ENCODE assay signal across 18 mouse cellular contexts in genomic region chr6:83171063-83171462, GRCm38 (mm10). TPM values are rescaled to one million over a fixed set of nuclear protein-coding genes. Genes with fewer than 3 reads are reported as not detected.
DNase-seq lines count a peak whose midpoint lies in the region; ATAC-seq and TF ChIP-seq lines count a peak whose summit lies in the region.
"Had no signal": no experiment of that assay in that cellular context is flagged by ENCODE, and none has a peak within 500 bp of the region (broad histone marks: within the 10 kb centered on the region; RNA-seq: fewer than 3 reads in every experiment).

No protein-coding gene starts in this region.

- TF ChIP-seq CTCF in layer of hippocampus, adult 2 months (conservative IDR thresholded peaks at IDR 0.05) = no peak

- DNase-seq in layer of hippocampus, adult 2 months (ENCODE audit: low spot score in 2 of 2) = peak in 1 of 2 experiments; percentile 39
- no peak for DNase-seq in layer of hippocampus, adult 8-10 months (ENCODE audit: low spot score in 2 of 2)
- DNase-seq in embryonic facial prominence, embryonic 14.5 days (ENCODE audit: low spot score) = no peak
- no peak for DNase-seq in heart, postnatal 10 days
- DNase-seq in ovary, postnatal 10 days (ENCODE audit: low spot score) = no peak
- DNase-seq in lung, postnatal 25 days (ENCODE audit: low spot score) = no peak
- DNase-seq: cerebellum, postnatal 10 days; gastrocnemius, adult 2 months; heart, postnatal 4 days; kidney, adult 11 months; liver, postnatal 0 days; lung, postnatal 36 days had no signal

- H3K9me3 ChIP-seq in embryonic facial prominence, embryonic 14.5 days (ENCODE audit: control insufficient read depth, low read length) = no peaks in the 10 kb centered on the region
- H3K9me3 ChIP-seq in midbrain, embryonic 15.5 days = no peaks in the 10 kb centered on the region
- H3K9me3 ChIP-seq: heart, embryonic 13.5 days; limb, embryonic 15.5 days had no signal

- no peak for ATAC-seq in embryonic facial prominence, embryonic 14.5 days (ENCODE audit: low read depth)
- ATAC-seq in midbrain, embryonic 15.5 days (replicated peaks) = no peak
- ATAC-seq: liver, postnatal 0 days had no signal

- 72% methylated on average over 5 of the region's 5 CpGs for WGBS in embryonic facial prominence, embryonic 14.5 days
- 75% methylated on average over 5 of the region's 5 CpGs for WGBS in midbrain, embryonic 15.5 days

- H3K4me2 ChIP-seq in embryonic facial prominence, embryonic 14.5 days (ENCODE audit: low read depth, low read length) = no peak overlapping the region
- peak overlapping the region; percentile 44 for H3K4me2 ChIP-seq in midbrain, embryonic 15.5 days
- H3K4me2 ChIP-seq: heart, embryonic 13.5 days; limb, embryonic 15.5 days had no signal

- intact Hi-C loops in heart, postnatal 10 days (cut with DNase I) = no loop called here

- peaks cover 23% of the 10 kb centered on the region for H3K4me1 ChIP-seq in brown adipose tissue, adult 24 weeks (ENCODE audit: control insufficient read depth, insufficient read depth, insufficient read length, low read length)
- H3K4me1 ChIP-seq in embryonic facial prominence, embryonic 14.5 days (ENCODE audit: control insufficient read depth, insufficient read depth, low read length) = peaks cover 8% of the 10 kb centered on the region; the same call in 1 of the 2 replicates
- H3K4me1 ChIP-seq in midbrain, embryonic 15.5 days = peaks cover 65% of the 10 kb centered on the region

- peak overlapping the region; percentile 37; the same call in 1 of the 2 replicates for H3K9ac ChIP-seq in embryonic facial prominence, embryonic 14.5 days (ENCODE audit: low read depth, low read length)
- H3K9ac ChIP-seq in midbrain, embryonic 15.5 days = peak overlapping the region; percentile 8; the same call in 1 of the 2 replicates
- H3K9ac ChIP-seq: heart, embryonic 13.5 days; limb, embryonic 15.5 days; liver, postnatal 0 days had no signal

- H3K27me3 ChIP-seq in embryonic facial prominence, embryonic 14.5 days (replicated peaks; ENCODE audit: control insufficient read depth, insufficient read depth, low read length) = no peaks in the 10 kb centered on the region
- no peaks in the 10 kb centered on the region for H3K27me3 ChIP-seq in midbrain, embryonic 15.5 days (replicated peaks)
- H3K27me3 ChIP-seq: heart, embryonic 13.5 days; limb, embryonic 15.5 days had no signal

- H3K36me3 ChIP-seq in embryonic facial prominence, embryonic 14.5 days (ENCODE audit: control insufficient read depth, insufficient read depth, low read length) = 0 out of 2 replicates have a peak, but pooled peaks cover 3% of the 10 kb centered on the region
- no peaks in the 10 kb centered on the region for H3K36me3 ChIP-seq in midbrain, embryonic 15.5 days (replicated peaks)

- peak overlapping the region; percentile 65 for H3K4me3 ChIP-seq in layer of hippocampus, adult 2 months
- H3K4me3 ChIP-seq in brown adipose tissue, adult 24 weeks (ENCODE audit: insufficient read depth, low read depth, low read length) = no peak overlapping the region
- no peak overlapping the region for H3K4me3 ChIP-seq in embryonic facial prominence, embryonic 14.5 days (ENCODE audit: low read depth, low read length)
- H3K4me3 ChIP-seq in midbrain, embryonic 15.5 days = peak overlapping the region; percentile 41
- H3K4me3 ChIP-seq: gastrocnemius, adult 2 months; heart, embryonic 13.5 days; limb, embryonic 15.5 days had no signal

- H3K27ac ChIP-seq in layer of hippocampus, adult 2 months = peak overlapping the region; percentile 90
- H3K27ac ChIP-seq in brown adipose tissue, adult 24 weeks (replicated peaks; ENCODE audit: low read depth, low read length) = peak overlapping the region; percentile 69
- H3K27ac ChIP-seq in embryonic facial prominence, embryonic 14.5 days (replicated peaks; ENCODE audit: low read depth, low read length) = no peak overlapping the region
- 0 out of 2 replicates have a peak overlapping the region, but pooled peaks have one; percentile 71 for H3K27ac ChIP-seq in midbrain, embryonic 15.5 days
- H3K27ac ChIP-seq: gastrocnemius, adult 2 months; heart, embryonic 13.5 days; kidney, postnatal 0 days; limb, embryonic 15.5 days had no signal

RNA-seq across cellular contexts. Expression of gene Dctn1, which starts 5.3 kb away (rescaled TPM):
- total RNA-seq in layer of hippocampus, adult 2 months (2021) = 100 to 1,000 TPM; 400 to 422 TPM
- total RNA-seq in layer of hippocampus, adult 8-10 months (2022) = 100 to 1,000 TPM; 363 to 385 (median 379) TPM
- 31.0 and 31.2 TPM in 2 replicates for polyA plus RNA-seq in brown adipose tissue, adult 24 weeks (2012; ENCODE audit: insufficient read depth, insufficient read length, missing spikeins)
- 84.5 and 101 TPM in 2 replicates for polyA plus RNA-seq in embryonic facial prominence, embryonic 14.5 days (2014; fragmentation: Nextera tagmentation; extraction: Ambion mirVana)
- 162 TPM in 2 replicates for polyA plus RNA-seq in midbrain, embryonic 15.5 days (2015; fragmentation: Nextera tagmentation; extraction: Ambion mirVana)
- 100 to 1,000 TPM; 121 to 127 TPM for total RNA-seq in heart, postnatal 10 days (2021)

RNA-seq across cellular contexts. Expression of gene 1700003E16Rik, which starts 14.9 kb away (rescaled TPM):
- 10 to 100 TPM; 21.8 to 21.9 TPM for total RNA-seq in layer of hippocampus, adult 2 months (2021)
- 10 to 100 TPM; 21.2 to 23.8 (median 22.7) TPM for total RNA-seq in layer of hippocampus, adult 8-10 months (2022)
- not detected in 2 replicates for polyA plus RNA-seq in brown adipose tissue, adult 24 weeks (2012; ENCODE audit: insufficient read depth, insufficient read length, missing spikeins)
- polyA plus RNA-seq in embryonic facial prominence, embryonic 14.5 days (2014; fragmentation: Nextera tagmentation; extraction: Ambion mirVana) = 3.1 and 6.3 TPM in 2 replicates
- polyA plus RNA-seq in midbrain, embryonic 15.5 days (2015; fragmentation: Nextera tagmentation; extraction: Ambion mirVana) = 9.5 and 12.0 TPM in 2 replicates
- under 1 TPM in 1 of 2 experiments, not detected in 1; 0.12 TPM for total RNA-seq in heart, postnatal 10 days (2021)
- total RNA-seq: granulocyte monocyte progenitor cell, adult 5-6 weeks had no signal

RNA-seq across cellular contexts. Expression of gene Wdr54, which starts 14.9 kb away (rescaled TPM):
- total RNA-seq in layer of hippocampus, adult 2 months (2021) = 10 to 100 TPM; 25.0 to 32.0 TPM
- 10 to 100 TPM; 23.4 to 27.5 (median 26.9) TPM for total RNA-seq in layer of hippocampus, adult 8-10 months (2022)
- not detected in 2 replicates for polyA plus RNA-seq in brown adipose tissue, adult 24 weeks (2012; ENCODE audit: insufficient read depth, insufficient read length, missing spikeins)
- 5.8 and 7.0 TPM in 2 replicates for polyA plus RNA-seq in embryonic facial prominence, embryonic 14.5 days (2014; fragmentation: Nextera tagmentation; extraction: Ambion mirVana)
- 20.8 and 21.6 TPM in 2 replicates for polyA plus RNA-seq in midbrain, embryonic 15.5 days (2015; fragmentation: Nextera tagmentation; extraction: Ambion mirVana)
- 1 to 10 TPM; 1.7 to 1.8 TPM for total RNA-seq in heart, postnatal 10 days (2021)
- total RNA-seq: granulocyte monocyte progenitor cell, adult 5-6 weeks had no signal

RNA-seq across cellular contexts. Expression of gene Rtkn, which starts 35.8 kb away (rescaled TPM):
- total RNA-seq in layer of hippocampus, adult 2 months (2021) = 10 to 100 TPM; 80.0 to 84.0 TPM
- total RNA-seq in layer of hippocampus, adult 8-10 months (2022) = 10 to 100 TPM; 75.6 to 85.0 (median 80.3) TPM
- polyA plus RNA-seq in brown adipose tissue, adult 24 weeks (2012; ENCODE audit: insufficient read depth, insufficient read length, missing spikeins) = 4.5 and 7.1 TPM in 2 replicates
- 25.8 and 30.4 TPM in 2 replicates for polyA plus RNA-seq in embryonic facial prominence, embryonic 14.5 days (2014; fragmentation: Nextera tagmentation; extraction: Ambion mirVana)
- polyA plus RNA-seq in midbrain, embryonic 15.5 days (2015; fragmentation: Nextera tagmentation; extraction: Ambion mirVana) = 10.9 and 15.3 TPM in 2 replicates
- 10 to 100 TPM; 10.7 to 11.7 TPM for total RNA-seq in heart, postnatal 10 days (2021)

RNA-seq across cellular contexts. Expression of gene Ino80b, which starts 45.8 kb away (rescaled TPM):
- 10 to 100 TPM; 22.3 to 25.4 TPM for total RNA-seq in layer of hippocampus, adult 2 months (2021)
- total RNA-seq in layer of hippocampus, adult 8-10 months (2022) = 10 to 100 TPM; 20.6 to 29.8 (median 26.7) TPM
- polyA plus RNA-seq in brown adipose tissue, adult 24 weeks (2012; ENCODE audit: insufficient read depth, insufficient read length, missing spikeins) = 8.7 and 13.1 TPM in 2 replicates
- 13.6 and 14.1 TPM in 2 replicates for polyA plus RNA-seq in embryonic facial prominence, embryonic 14.5 days (2014; fragmentation: Nextera tagmentation; extraction: Ambion mirVana)
- polyA plus RNA-seq in midbrain, embryonic 15.5 days (2015; fragmentation: Nextera tagmentation; extraction: Ambion mirVana) = 13.6 and 15.1 TPM in 2 replicates
- total RNA-seq in heart, postnatal 10 days (2021) = 10 to 100 TPM; 14.6 to 17.6 TPM

Comparison
In these comparisons a context has a peak if more than half of its experiments do, and no peak if none do; other contexts are left out.
1. H3K4me3 ChIP-seq: peak in layer of hippocampus, adult 2 months (single experiment) and midbrain, embryonic 15.5 days (single experiment); none in brown adipose tissue, adult 24 weeks (single experiment) and embryonic facial prominence, embryonic 14.5 days (single experiment).
2. RNA of gene 1700003E16Rik, which starts 14.9 kb away (total RNA-seq): 21.2 to 23.8 TPM in layer of hippocampus, adult 8-10 months and 21.8 to 21.9 TPM in layer of hippocampus, adult 2 months; 0.12 TPM in heart, postnatal 10 days; every median in the first group is over 10 times any median in the second.
3. RNA of gene Wdr54, which starts 14.9 kb away (total RNA-seq): 25.0 to 32.0 TPM in layer of hippocampus, adult 2 months and 23.4 to 27.5 TPM in layer of hippocampus, adult 8-10 months; 1.7 to 1.8 TPM in heart, postnatal 10 days; every median in the first group is over 4 times any median in the second.